Mouse (Mus musculus): ENCODE data around the gene Casr.

Gene Casr

GRCm38 (mm10) chr16:36561386-36562338, at the start of gene Casr:
Gene Casr, minus strand, starts transcription at chr16:36562141.
- DNase-seq (ENCODE audit: low spot score), result no peak

- no peak for DNase-seq (ENCODE audit: low spot score)
Observed at GRCm38 (mm10) chr16:36602632-36603031, 40.7 kb upstream of the Casr start.

- no peak for DNase-seq (ENCODE audit: low spot score)
Observed at GRCm38 (mm10) chr16:36598265-36598664, 36.3 kb upstream of the Casr start.

GRCm38 (mm10) chr16:36596671-36597410, 34.9 kb upstream of the Casr start:
- DNase-seq (ENCODE audit: low spot score), result no peak

GRCm38 (mm10) chr16:36589898-36590297, 28.0 kb upstream of the Casr start:
- DNase-seq (ENCODE audit: low spot score), result no peak

- peak; percentile 2 for DNase-seq (ENCODE audit: low spot score)
Observed at GRCm38 (mm10) chr16:36587971-36588370, 26.0 kb upstream of the Casr start.

GRCm38 (mm10) chr16:36582073-36582472, 20.1 kb upstream of the Casr start:
- no peak for DNase-seq (ENCODE audit: low spot score)

- no peak for DNase-seq (ENCODE audit: low spot score)
Observed at GRCm38 (mm10) chr16:36571942-36572341, 10.0 kb upstream of the Casr start.

- no peak for DNase-seq (ENCODE audit: low spot score)
Observed at GRCm38 (mm10) chr16:36559573-36559972, 2.4 kb downstream of the Casr start.

GRCm38 (mm10) chr16:36555672-36556165, 6.2 kb downstream of the Casr start:
- DNase-seq (ENCODE audit: low spot score), result no peak

- DNase-seq (ENCODE audit: low spot score), result no peak
Observed at GRCm38 (mm10) chr16:36553624-36554023, 8.3 kb downstream of the Casr start.

GRCm38 (mm10) chr16:36545333-36545732, 16.6 kb downstream of the Casr start:
- no peak for DNase-seq (ENCODE audit: low spot score)

- no peak for DNase-seq (ENCODE audit: low spot score)
Observed at GRCm38 (mm10) chr16:36543091-36543490, 18.9 kb downstream of the Casr start.

GRCm38 (mm10) chr16:36540834-36541233, 21.1 kb downstream of the Casr start:
- DNase-seq (ENCODE audit: low spot score), result no peak

- DNase-seq (ENCODE audit: low spot score), result no peak
Observed at GRCm38 (mm10) chr16:36532981-36533687, 28.8 kb downstream of the Casr start.

- no peak for DNase-seq (ENCODE audit: low spot score)
Observed at GRCm38 (mm10) chr16:36532046-36532445, 29.9 kb downstream of the Casr start.

GRCm38 (mm10) chr16:36531630-36532029, 30.3 kb downstream of the Casr start:
- no peak for DNase-seq (ENCODE audit: low spot score)

GRCm38 (mm10) chr16:36530566-36531552, 31.1 kb downstream of the Casr start:
- DNase-seq (ENCODE audit: low spot score), result no peak

- DNase-seq (ENCODE audit: low spot score), result no peak
Observed at GRCm38 (mm10) chr16:36528822-36529221, 33.1 kb downstream of the Casr start.

GRCm38 (mm10) chr16:36526596-36527282, 35.2 kb downstream of the Casr start:
- no peak for DNase-seq (ENCODE audit: low spot score)

Measured in lung, postnatal 25 days (tissue).